Mouse (Mus musculus) Patski (cell line): ENCODE data around the gene H2-Ab1. TPM values are rescaled to one million over a fixed set of nuclear protein-coding genes. Genes with fewer than 3 reads are reported as not detected.

ENCODE experiments used
- ATAC-seq: fragments of 100-300 bp; one replicate; pipeline ENCODE4 v1.8.0; 2021
- CTCF ChIA-PET: fragments of 350-600 bp; sonication (Branson Sonifier 250); formaldehyde crosslinking; loops from one replicate; lab custom pipeline; 2022; ENCODE audit warnings: inconsistent platforms; lab: Charles Lee
- POLR2A ChIA-PET: fragments of 350-600 bp; sonication (Branson Sonifier 250); formaldehyde crosslinking; loops from one replicate; lab custom pipeline; 2022; ENCODE audit warnings: antibody characterized with exemption, inconsistent platforms; lab: Charles Lee
- DNase-seq: peaks from one replicate; pipeline ENCODE4 v3.0.0-alpha.2; 2011; ENCODE audit warnings: low read depth, low spot score
- H3K27me3 ChIP-seq: fragments of 371-371 bp; one replicate; pipeline ENCODE4 v1.5.1; 2021
- CTCF ChIP-seq: fragments of 100-300 bp; IDR thresholded peaks from one replicate; pipeline ENCODE4 v1.5.1; 2021
- in situ Hi-C: fragments of 300-500 bp; cut with MboI; formaldehyde crosslinking; loops from 3 replicates; pipeline ENCODE4 v1.11.1; 2018; ENCODE audit warnings: low pct_unique_long_range_greater_than_20kb, mixed read lengths
- polyA plus RNA-seq: library from polyadenylated mRNA; unstranded; gene quantifications from one replicate; pipeline ENCODE4 v1.2.3, GENCODE M21; 2021

The H2-Ab1 gene
- polyA plus RNA-seq, 1 experiment from 2014 or later, result 0.09 TPM

GRCm38 (mm10) chr17:34237741-34238140 is 19.7 kb upstream of the H2-Ab1 start:
- ChIA-PET POLR2A (interaction anchor here (0.7 kb wide), 1 partner anchor 68 kb away, joined by 3 read pairs; no protein-coding TSS in a partner anchor), CTCF (interaction anchor here (1.2 to 8.0 kb wide), 3 partner anchors 25 to 136 kb away, joined by 3 to 90 read pairs (median 3); no protein-coding TSS in a partner anchor)
- ATAC-seq (no peak), DNase-seq (no peak)
- H3K27me3 ChIP-seq, result peaks cover 19% of the 10 kb centered on the region
- in situ Hi-C loops, result no loop called here
- TF ChIP-seq CTCF, result no peak

GRCm38 (mm10) chr17:34238706-34239105 is 18.8 kb upstream of the H2-Ab1 start, which contains the start of gene H2-Ob:
H2-Ob (plus strand) TSS chr17:34238903.
- POLR2A ChIA-PET, result no interaction called here
- ATAC-seq, result no peak
- TF ChIP-seq CTCF, result no peak
- DNase-seq, result no peak
- in situ Hi-C loops, result no loop called here
- H3K27me3 ChIP-seq, result peaks cover 21% of the 10 kb centered on the region
- CTCF ChIA-PET, result interaction anchor here (1.2 to 8.0 kb wide), 4 partner anchors 12 to 137 kb away, joined by 3 to 90 read pairs (median 5); no protein-coding TSS in a partner anchor

GRCm38 (mm10) chr17:34239601-34240041 is 17.9 kb upstream of the H2-Ab1 start:
- peaks cover 24% of the 10 kb centered on the region for H3K27me3 ChIP-seq
- CTCF ChIA-PET, result interaction anchor here (1.5 to 8.0 kb wide), 2 partner anchors 11 to 68 kb away, joined by 7 to 90 read pairs; no protein-coding TSS in a partner anchor
- ATAC-seq (no peak), DNase-seq (no peak)
- in situ Hi-C loops, result no loop called here
- TF ChIP-seq CTCF, result no peak
- POLR2A ChIA-PET, result no interaction called here

- in situ Hi-C loops, result no loop called here
- ChIA-PET POLR2A (no interaction called here), CTCF (interaction anchor here (1.5 to 8.0 kb wide), 2 partner anchors 11 to 69 kb away, joined by 7 to 90 read pairs; no protein-coding TSS in a partner anchor)
- DNase-seq (no peak), ATAC-seq (no peak)
- no peak for TF ChIP-seq CTCF
- H3K27me3 ChIP-seq, result peaks cover 32% of the 10 kb centered on the region
Measured at GRCm38 (mm10) chr17:34240366-34240765, 17.1 kb upstream of the H2-Ab1 start.

- CTCF ChIA-PET, result no interaction called here
- no peak for ATAC-seq
- in situ Hi-C loops, result no loop called here
- POLR2A ChIA-PET, result no interaction called here
- no peak for DNase-seq
- peaks cover 35% of the 10 kb centered on the region for H3K27me3 ChIP-seq
- TF ChIP-seq CTCF, result no peak
Measured at GRCm38 (mm10) chr17:34240916-34241315, 16.6 kb upstream of the H2-Ab1 start.

GRCm38 (mm10) chr17:34244656-34245055 is 12.8 kb upstream of the H2-Ab1 start:
- in situ Hi-C loops, result loop anchor here (5.0 kb wide), 3 partner anchors 67 to 103 kb away; no protein-coding TSS in a partner anchor
- no peak for TF ChIP-seq CTCF
- ATAC-seq (no peak), DNase-seq (no peak)
- POLR2A ChIA-PET, result no interaction called here
- CTCF ChIA-PET, result interaction anchor here (1.6 kb wide), 1 partner anchor 74 kb away, joined by 4 read pairs; no protein-coding TSS in a partner anchor
- H3K27me3 ChIP-seq, result peaks cover 49% of the 10 kb centered on the region

- POLR2A ChIA-PET, result no interaction called here
- CTCF ChIA-PET, result no interaction called here
- ATAC-seq, result no peak
- in situ Hi-C loops, result loop anchor here (5.0 kb wide), 3 partner anchors 65 to 100 kb away; no protein-coding TSS in a partner anchor
- peaks cover 38% of the 10 kb centered on the region for H3K27me3 ChIP-seq
- TF ChIP-seq CTCF, result peak; percentile 45
- no peak for DNase-seq
Measured at GRCm38 (mm10) chr17:34247047-34247446, 10.4 kb upstream of the H2-Ab1 start.

- ChIA-PET CTCF (no interaction called here), POLR2A (interaction anchor here (0.6 kb wide), 1 partner anchor 231 kb away, joined by 4 read pairs; no protein-coding TSS in a partner anchor)
- in situ Hi-C loops, result loop anchor here (5.0 kb wide), 3 partner anchors 64 to 99 kb away; no protein-coding TSS in a partner anchor
- TF ChIP-seq CTCF, result no peak
- peaks cover 31% of the 10 kb centered on the region for H3K27me3 ChIP-seq
- DNase-seq (no peak), ATAC-seq (no peak)
Measured at GRCm38 (mm10) chr17:34248764-34249163, 8.7 kb upstream of the H2-Ab1 start.

- DNase-seq (no peak), ATAC-seq (no peak)
- in situ Hi-C loops, result loop anchor here (5.0 kb wide), 3 partner anchors 63 to 98 kb away; no protein-coding TSS in a partner anchor
- peaks cover 31% of the 10 kb centered on the region for H3K27me3 ChIP-seq
- ChIA-PET CTCF (interaction anchor here (1.0 to 3.9 kb wide), 4 partner anchors 9 to 100 kb away, joined by 3 to 24 read pairs (median 14); no protein-coding TSS in a partner anchor), POLR2A (no interaction called here)
- no peak for TF ChIP-seq CTCF
Measured at GRCm38 (mm10) chr17:34249361-34249760, 8.1 kb upstream of the H2-Ab1 start.

- POLR2A ChIA-PET, result no interaction called here
- CTCF ChIA-PET, result interaction anchor here (0.7 to 3.9 kb wide), 7 partner anchors 8 to 99 kb away, joined by 3 to 24 read pairs (median 7); no protein-coding TSS in a partner anchor
- peak; percentile 81 for TF ChIP-seq CTCF
- peaks cover 31% of the 10 kb centered on the region for H3K27me3 ChIP-seq
- ATAC-seq, result no peak
- in situ Hi-C loops, result loop anchor here (5.0 kb wide), 3 partner anchors 62 to 97 kb away; no protein-coding TSS in a partner anchor
- no peak for DNase-seq
Measured at GRCm38 (mm10) chr17:34249878-34250277, 7.6 kb upstream of the H2-Ab1 start.

GRCm38 (mm10) chr17:34251666-34252065 is 5.8 kb upstream of the H2-Ab1 start:
- in situ Hi-C loops, result no loop called here
- TF ChIP-seq CTCF, result peak; percentile 55
- ChIA-PET CTCF (interaction anchor here (2.1 to 3.9 kb wide), 3 partner anchors 12 to 97 kb away, joined by 7 to 24 read pairs (median 18); no protein-coding TSS in a partner anchor), POLR2A (no interaction called here)
- DNase-seq (no peak), ATAC-seq (peak; percentile 82)
- H3K27me3 ChIP-seq, result peaks cover 29% of the 10 kb centered on the region
